Mouse (Mus musculus): ENCODE results near the gene Tuba4a. TPM values are rescaled to one million over a fixed set of nuclear protein-coding genes. Genes with fewer than 3 reads are reported as not detected.
A peak's percentile ranks its signal among the peaks of the same experiment; 100 is the strongest.
"Not testable (repeated sequence)": the region's sequence is repeated elsewhere in the genome, so short reads cannot be mapped to it uniquely, and the experiment has no call there.

The Tuba4a gene
- total and polyA plus RNA-seq, 2 experiments from 2014 or later = 87.0 to 165 TPM

DNA sequence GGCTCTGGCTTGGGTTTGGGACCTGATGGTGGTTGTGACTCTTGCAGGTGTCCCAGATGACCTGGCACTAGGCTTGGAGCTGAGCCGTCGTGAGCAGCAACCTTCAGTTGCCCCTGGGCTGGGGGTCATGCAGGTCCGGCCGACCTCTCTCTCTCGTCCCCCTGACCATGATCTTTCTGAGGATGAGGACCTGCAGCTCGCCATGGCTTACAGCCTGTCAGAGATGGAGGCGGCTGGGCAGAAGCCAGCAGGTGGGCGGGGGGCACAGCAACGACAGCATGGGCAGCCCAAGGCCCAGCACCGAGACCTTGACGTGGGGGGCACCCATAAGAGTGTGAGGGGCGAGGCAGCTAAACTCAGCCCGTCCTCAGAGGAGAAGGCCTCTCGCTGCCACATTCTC, 23.7 kb upstream of the Tuba4a start:
- no peak overlapping the region for H3K27ac ChIP-seq (ENCODE audit: low read depth, low read length)
- DNase-seq (ENCODE audit: low spot score) = no peak
- no peak for TF ChIP-seq CTCF (IDR thresholded peaks at IDR 0.05)
- H3K36me3 ChIP-seq (ENCODE audit: insufficient read depth, low read length) = peaks cover 32% of the 10 kb centered on the region
- H3K4me2 ChIP-seq (ENCODE audit: low read depth, low read length, poor library complexity, severe bottlenecking) = no peak overlapping the region
- 87% methylated on average over 14 of the region's 14 CpGs for WGBS
- no peaks in the 10 kb centered on the region for H3K9me3 ChIP-seq (ENCODE audit: low read length)
- H3K9ac ChIP-seq (replicated peaks; ENCODE audit: low read length, poor library complexity, severe bottlenecking) = no peak overlapping the region
- H3K4me1 ChIP-seq (ENCODE audit: insufficient read depth, low read length) = no peaks in the 10 kb centered on the region
- no peaks in the 10 kb centered on the region for H3K27me3 ChIP-seq (ENCODE audit: insufficient read depth, low read length)
- H3K4me3 ChIP-seq (ENCODE audit: low read depth, low read length) = no peak overlapping the region
- ATAC-seq (ENCODE audit: low FRiP score) = no peak

DNA sequence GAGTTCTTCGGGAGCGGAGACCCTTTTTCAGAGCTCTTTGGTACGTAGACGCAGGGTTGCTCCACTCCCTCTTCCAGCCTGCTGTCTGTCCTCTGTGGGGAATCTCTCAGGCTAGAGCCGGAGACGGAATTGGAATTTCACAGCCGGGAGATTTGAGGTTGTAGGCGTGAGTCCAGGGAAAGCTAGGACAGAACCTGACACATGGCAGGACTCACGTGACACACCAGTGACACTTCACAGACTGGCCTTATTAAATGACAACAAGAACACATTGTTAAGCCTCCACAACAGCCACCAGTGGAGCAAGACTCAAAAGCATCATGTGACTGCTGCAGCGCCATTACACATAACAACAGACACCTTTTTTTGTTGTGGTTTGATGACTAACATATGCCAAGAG, 19.9 kb upstream of the Tuba4a start:
- no peaks in the 10 kb centered on the region for H3K4me1 ChIP-seq (ENCODE audit: insufficient read depth, low read length)
- no peaks in the 10 kb centered on the region for H3K27me3 ChIP-seq (ENCODE audit: insufficient read depth, low read length)
- TF ChIP-seq CTCF (IDR thresholded peaks at IDR 0.05) = no peak
- H3K9ac ChIP-seq (replicated peaks; ENCODE audit: low read length, poor library complexity, severe bottlenecking) = no peak overlapping the region
- no peak for DNase-seq (ENCODE audit: low spot score)
- H3K36me3 ChIP-seq (ENCODE audit: insufficient read depth, low read length) = peaks cover 32% of the 10 kb centered on the region
- no peaks in the 10 kb centered on the region for H3K9me3 ChIP-seq (ENCODE audit: low read length)
- ATAC-seq (ENCODE audit: low FRiP score) = no peak
- H3K4me3 ChIP-seq (ENCODE audit: low read depth, low read length) = no peak overlapping the region
- H3K4me2 ChIP-seq (ENCODE audit: low read depth, low read length, poor library complexity, severe bottlenecking) = no peak overlapping the region
- H3K27ac ChIP-seq (ENCODE audit: low read depth, low read length) = no peak overlapping the region
- 81% methylated on average over 10 of the region's 10 CpGs for WGBS

GRCm38 (mm10) chr1:75236117-75237050, 16.7 kb upstream of the Tuba4a start, which contains the start of gene Dnajb2:
Gene Dnajb2, plus strand, starts transcription at chr1:75236406.
- Histone ChIP-seq H3K27me3 (ENCODE audit: insufficient read depth, low read length) (no peaks in the 10 kb centered on the region), H3K4me1 (ENCODE audit: insufficient read depth, low read length) (no peaks in the 10 kb centered on the region), H3K4me3 (ENCODE audit: low read depth, low read length) (peak within 1 kb of the TSS; percentile 72), H3K9ac (replicated peaks; ENCODE audit: low read length, poor library complexity, severe bottlenecking) (peak within 1 kb of the TSS; percentile 79), H3K36me3 (ENCODE audit: insufficient read depth, low read length) (peaks cover 17% of the 10 kb centered on the region), H3K27ac (ENCODE audit: low read depth, low read length) (peak within 1 kb of the TSS; percentile 86), H3K4me2 (ENCODE audit: low read depth, low read length, poor library complexity, severe bottlenecking) (peak within 1 kb of the TSS; percentile 80), H3K9me3 (ENCODE audit: low read length) (no peaks in the 10 kb centered on the region)
- WGBS = under 1% methylated on average over 64 of the region's 64 CpGs
- ATAC-seq (ENCODE audit: low FRiP score) (peak; percentile 87), DNase-seq (ENCODE audit: low spot score) (peak; percentile 84)
- TF ChIP-seq CTCF (IDR thresholded peaks at IDR 0.05) = no peak

DNA sequence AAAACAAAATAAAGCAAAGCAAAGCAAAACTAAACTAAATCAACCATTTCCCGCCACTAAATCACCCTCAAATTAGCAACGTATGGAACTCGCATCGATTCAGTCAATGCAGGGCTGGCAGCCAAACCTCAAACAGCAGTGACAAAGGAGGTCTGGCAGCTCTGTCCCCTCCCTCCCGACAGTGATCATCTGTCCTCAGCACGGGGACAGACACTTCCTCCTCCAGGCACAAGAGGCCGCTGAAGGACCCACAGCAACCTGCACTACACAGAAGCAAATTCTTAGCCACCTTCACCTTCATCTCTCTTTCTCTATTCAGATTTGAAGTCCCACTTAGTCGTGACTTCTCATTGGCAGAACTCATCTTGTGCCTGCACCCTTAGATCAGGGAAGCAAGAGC, 14.9 kb upstream of the Tuba4a start:
- ATAC-seq (ENCODE audit: low FRiP score) (no peak), DNase-seq (ENCODE audit: low spot score) (peak; percentile 87)
- H3K9ac ChIP-seq (replicated peaks; ENCODE audit: low read length, poor library complexity, severe bottlenecking) = 0 out of 2 replicates have a peak overlapping the region, but pooled peaks have one; percentile 42
- H3K4me3 ChIP-seq (ENCODE audit: low read depth, low read length) = no peak overlapping the region
- H3K27me3 ChIP-seq (ENCODE audit: insufficient read depth, low read length) = no peaks in the 10 kb centered on the region
- under 1% methylated on average over 8 of the region's 8 CpGs for WGBS
- H3K9me3 ChIP-seq (ENCODE audit: low read length) = no peaks in the 10 kb centered on the region
- TF ChIP-seq CTCF (IDR thresholded peaks at IDR 0.05) = peak; percentile 78
- H3K27ac ChIP-seq (ENCODE audit: low read depth, low read length) = no peak overlapping the region
- peaks cover 6% of the 10 kb centered on the region; the same call in 1 of the 2 replicates for H3K36me3 ChIP-seq (ENCODE audit: insufficient read depth, low read length)
- H3K4me2 ChIP-seq (ENCODE audit: low read depth, low read length, poor library complexity, severe bottlenecking) = peak overlapping the region; percentile 12; the same call in 1 of the 2 replicates
- H3K4me1 ChIP-seq (ENCODE audit: insufficient read depth, low read length) = no peaks in the 10 kb centered on the region

- ATAC-seq (ENCODE audit: low FRiP score); H3K9me3 ChIP-seq (ENCODE audit: low read length); H3K4me1 ChIP-seq (ENCODE audit: insufficient read depth, low read length); H3K27me3 ChIP-seq (ENCODE audit: insufficient read depth, low read length); H3K4me3 ChIP-seq (ENCODE audit: low read depth, low read length); H3K9ac ChIP-seq (replicated peaks; ENCODE audit: low read length, poor library complexity, severe bottlenecking); H3K36me3 ChIP-seq (ENCODE audit: insufficient read depth, low read length); H3K4me2 ChIP-seq (ENCODE audit: low read depth, low read length, poor library complexity, severe bottlenecking); H3K27ac ChIP-seq (ENCODE audit: low read depth, low read length); DNase-seq (ENCODE audit: low spot score): not testable (repeated sequence)
- WGBS = 71% methylated on average over 4 of the region's 4 CpGs
Measured at GRCm38 (mm10) chr1:75232489-75232888, 12.8 kb upstream of the Tuba4a start.

GRCm38 (mm10) chr1:75231664-75232152, 12.0 kb upstream of the Tuba4a start, which contains the start of gene A630095N17Rik:
Gene A630095N17Rik, minus strand, starts transcription at chr1:75232102.
- no peak within 1 kb of the TSS for H3K4me3 ChIP-seq (ENCODE audit: low read depth, low read length)
- H3K4me1 ChIP-seq (ENCODE audit: insufficient read depth, low read length) = no peaks in the 10 kb centered on the region
- H3K9ac ChIP-seq (replicated peaks; ENCODE audit: low read length, poor library complexity, severe bottlenecking) = no peak within 1 kb of the TSS
- 74% methylated on average over 5 of the region's 5 CpGs for WGBS
- TF ChIP-seq CTCF (IDR thresholded peaks at IDR 0.05) = no peak
- H3K36me3 ChIP-seq (ENCODE audit: insufficient read depth, low read length) = no peaks in the 10 kb centered on the region
- no peak within 1 kb of the TSS for H3K4me2 ChIP-seq (ENCODE audit: low read depth, low read length, poor library complexity, severe bottlenecking)
- no peak within 1 kb of the TSS for H3K27ac ChIP-seq (ENCODE audit: low read depth, low read length)
- DNase-seq (ENCODE audit: low spot score) (no peak), ATAC-seq (ENCODE audit: low FRiP score) (no peak)
- H3K9me3 ChIP-seq (ENCODE audit: low read length) = no peaks in the 10 kb centered on the region
- no peaks in the 10 kb centered on the region for H3K27me3 ChIP-seq (ENCODE audit: insufficient read depth, low read length)
